Mouse (Mus musculus): Measurements from ENCODE around the gene Ubac2.

Gene Ubac2

GRCm38 (mm10) chr14:121894511-121895135 is 16.2 kb downstream of the Ubac2 start:
- DNase-seq (ENCODE audit: extremely low read depth, insufficient read length, low spot score) = no peak

- DNase-seq (ENCODE audit: extremely low read depth, insufficient read length, low spot score) = no peak
These were observed 16.9 kb downstream of the Ubac2 start for GRCm38 (mm10) chr14:121895316-121895715.

GRCm38 (mm10) chr14:121896126-121897090 is 18.0 kb downstream of the Ubac2 start:
- DNase-seq (ENCODE audit: extremely low read depth, insufficient read length, low spot score) = no peak

GRCm38 (mm10) chr14:121897773-121898172 is 19.4 kb downstream of the Ubac2 start:
- no peak for DNase-seq (ENCODE audit: extremely low read depth, insufficient read length, low spot score)

- DNase-seq (ENCODE audit: extremely low read depth, insufficient read length, low spot score) = no peak
These were observed 20.1 kb downstream of the Ubac2 start for GRCm38 (mm10) chr14:121898509-121898908.

- DNase-seq (ENCODE audit: extremely low read depth, insufficient read length, low spot score) = no peak
These were observed 20.7 kb downstream of the Ubac2 start for GRCm38 (mm10) chr14:121899071-121899470.

GRCm38 (mm10) chr14:121901511-121901910 is 23.1 kb downstream of the Ubac2 start:
- DNase-seq (ENCODE audit: extremely low read depth, insufficient read length, low spot score) = no peak

- no peak for DNase-seq (ENCODE audit: extremely low read depth, insufficient read length, low spot score)
These were observed 25.0 kb downstream of the Ubac2 start for GRCm38 (mm10) chr14:121903381-121903876.

GRCm38 (mm10) chr14:121904754-121905153 is 26.3 kb downstream of the Ubac2 start:
- DNase-seq (ENCODE audit: extremely low read depth, insufficient read length, low spot score) = no peak

- DNase-seq (ENCODE audit: extremely low read depth, insufficient read length, low spot score) = no peak
These were observed 28.0 kb downstream of the Ubac2 start for GRCm38 (mm10) chr14:121906341-121906991.

GRCm38 (mm10) chr14:121906992-121907681 is 28.7 kb downstream of the Ubac2 start:
- no peak for DNase-seq (ENCODE audit: extremely low read depth, insufficient read length, low spot score)

GRCm38 (mm10) chr14:121909868-121910267 is 31.4 kb downstream of the Ubac2 start:
- DNase-seq (ENCODE audit: extremely low read depth, insufficient read length, low spot score) = no peak

- no peak for DNase-seq (ENCODE audit: extremely low read depth, insufficient read length, low spot score)
These were observed 34.1 kb downstream of the Ubac2 start for GRCm38 (mm10) chr14:121912501-121912900.

- DNase-seq (ENCODE audit: extremely low read depth, insufficient read length, low spot score) = no peak
These were observed 36.7 kb downstream of the Ubac2 start for GRCm38 (mm10) chr14:121915143-121915542.

GRCm38 (mm10) chr14:121915621-121916020 is 37.2 kb downstream of the Ubac2 start, which contains the start of gene Gpr18:
Gene Gpr18 (minus strand): TSS chr14:121915781.
- no peak for DNase-seq (ENCODE audit: extremely low read depth, insufficient read length, low spot score)

GRCm38 (mm10) chr14:121916311-121917094 is 38.1 kb downstream of the Ubac2 start:
- DNase-seq (ENCODE audit: extremely low read depth, insufficient read length, low spot score) = no peak

GRCm38 (mm10) chr14:121918266-121918665 is 39.8 kb downstream of the Ubac2 start:
- no peak for DNase-seq (ENCODE audit: extremely low read depth, insufficient read length, low spot score)

- DNase-seq (ENCODE audit: extremely low read depth, insufficient read length, low spot score) = no peak
These were observed 41.3 kb downstream of the Ubac2 start for GRCm38 (mm10) chr14:121919752-121920151.

- DNase-seq (ENCODE audit: extremely low read depth, insufficient read length, low spot score) = no peak
These were observed 42.2 kb downstream of the Ubac2 start for GRCm38 (mm10) chr14:121920511-121921124.
